Mouse (Mus musculus) right cerebral cortex, postnatal 36 days (tissue): ENCODE measurements around the gene Tiprl.

ENCODE experiments used
- DNase-seq, 2 experiments: peaks; one replicate each; pipeline ENCODE4 v3.0.0; 2022; ENCODE audit warnings: low spot score in 2 of 2, mixed read lengths in 1 of 2

The Tiprl gene

GRCm38 (mm10) chr1:165201445-165202012 is 35.3 kb downstream of the Tiprl start:
- no peak for DNase-seq

GRCm38 (mm10) chr1:165200748-165201147 is 36.0 kb downstream of the Tiprl start:
- DNase-seq: no peak

DNA sequence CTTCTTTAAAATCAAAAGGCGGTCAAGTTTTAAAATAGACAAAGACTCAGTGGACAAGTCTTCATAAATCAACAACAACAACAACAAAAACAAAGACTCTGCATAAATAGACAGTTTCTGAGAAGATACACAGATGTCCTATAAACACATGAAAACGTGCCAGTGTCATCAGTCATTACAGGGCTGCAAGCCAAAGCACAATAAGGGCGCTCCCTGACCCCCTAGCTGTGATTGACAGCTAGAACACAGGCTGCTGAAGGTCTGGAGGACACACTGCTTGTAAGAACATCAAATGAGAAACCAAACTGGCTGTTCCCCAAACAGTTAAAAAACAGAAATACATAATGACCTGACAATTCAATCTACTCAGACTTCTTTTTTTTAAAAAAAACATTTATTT is 37.2 kb downstream of the Tiprl start:
- DNase-seq: no peak

- DNase-seq: no peak
Measured at GRCm38 (mm10) chr1:165198951-165199350, 37.8 kb downstream of the Tiprl start.

- DNase-seq: no peak
Measured at GRCm38 (mm10) chr1:165197875-165198274, 38.9 kb downstream of the Tiprl start.

- no peak for DNase-seq
Measured at GRCm38 (mm10) chr1:165195396-165195960, 41.3 kb downstream of the Tiprl start.

DNA sequence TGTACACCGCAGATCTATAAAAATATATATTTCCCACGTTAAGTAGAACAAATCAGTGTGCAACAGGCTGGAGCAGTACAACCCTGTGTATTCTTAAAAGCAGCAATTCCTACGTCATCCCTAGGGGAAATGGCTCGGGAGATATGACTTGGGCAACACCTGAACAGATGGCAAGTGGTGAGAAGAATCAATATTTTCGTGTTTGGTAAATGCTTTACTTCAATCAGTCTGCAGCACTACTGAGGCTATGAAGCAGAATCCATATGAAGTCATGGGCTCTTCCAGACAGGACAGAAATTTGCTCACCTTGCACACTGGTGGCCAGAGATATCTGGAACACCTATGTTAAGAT is 42.2 kb downstream of the Tiprl start:
- no peak for DNase-seq

- peak; percentile 52 for DNase-seq
Measured at GRCm38 (mm10) chr1:165193880-165194661, 42.7 kb downstream of the Tiprl start, which contains the start of gene Sft2d2. Gene Sft2d2 (minus strand): TSS chr1:165194438.

DNA sequence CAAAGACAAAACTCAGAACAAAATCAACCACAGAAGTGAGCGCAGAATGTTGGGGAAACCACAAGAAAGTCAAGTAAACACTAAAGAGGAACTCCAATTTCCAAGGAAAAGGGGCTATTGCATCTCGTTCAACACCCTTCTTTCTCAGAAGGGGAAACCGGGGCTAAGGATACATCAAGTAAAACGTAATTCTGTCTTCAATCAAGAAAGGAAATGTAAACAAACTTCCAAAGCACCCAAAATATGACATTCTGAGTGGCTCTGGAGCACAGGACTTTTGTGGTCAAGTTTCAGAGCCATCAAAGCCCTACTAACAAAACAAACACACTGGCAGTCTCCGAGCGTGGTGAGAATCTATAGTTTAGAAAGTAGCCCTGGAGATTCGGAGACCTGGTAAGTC is 43.4 kb downstream of the Tiprl start:
- no peak for DNase-seq

DNA sequence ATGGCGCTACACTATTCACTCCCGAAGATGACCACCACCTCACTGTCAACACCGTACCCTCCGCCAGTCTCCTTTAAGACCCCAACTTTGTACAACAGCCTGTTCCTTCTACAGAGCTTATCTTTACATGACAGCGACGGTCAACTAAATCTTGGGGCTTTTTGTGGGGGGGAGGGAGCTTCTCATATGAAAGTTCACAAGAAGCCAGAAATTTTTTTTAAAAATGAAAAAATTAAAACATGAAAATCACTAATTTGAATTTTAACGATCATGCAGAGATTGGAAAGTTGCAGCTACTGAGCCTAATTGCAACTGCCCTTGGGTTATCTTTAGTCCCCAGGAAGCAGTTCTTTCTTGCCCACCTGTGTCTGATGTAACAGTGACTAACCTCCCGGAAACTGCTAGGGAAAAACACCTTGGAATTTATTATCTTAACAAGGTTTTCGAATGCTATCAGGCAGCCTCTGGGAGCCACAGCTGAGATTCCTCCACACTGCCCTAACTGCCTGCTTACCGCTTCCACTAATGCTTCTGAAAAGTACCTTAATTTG is 44.0 kb downstream of the Tiprl start:
- no peak for DNase-seq

DNA sequence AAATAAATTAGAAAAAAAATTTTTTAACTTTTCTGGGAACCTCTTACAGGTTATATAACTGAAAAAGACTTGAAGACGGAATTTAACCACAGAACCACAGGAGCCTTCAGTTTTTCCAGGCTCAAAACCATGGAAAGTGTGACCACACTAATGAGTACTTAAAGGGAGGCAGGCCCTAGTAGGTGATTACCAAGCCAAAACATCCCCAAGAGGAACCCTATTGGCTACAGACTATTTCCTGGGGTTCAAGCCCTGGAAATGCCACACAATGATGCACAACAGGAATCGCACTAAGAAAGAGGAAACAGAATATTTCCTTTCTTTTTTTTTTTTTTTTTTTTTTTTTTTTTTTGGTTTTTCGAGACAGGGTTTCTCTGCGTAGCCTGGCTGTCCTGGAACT is 44.7 kb downstream of the Tiprl start:
- DNase-seq: no peak

DNA sequence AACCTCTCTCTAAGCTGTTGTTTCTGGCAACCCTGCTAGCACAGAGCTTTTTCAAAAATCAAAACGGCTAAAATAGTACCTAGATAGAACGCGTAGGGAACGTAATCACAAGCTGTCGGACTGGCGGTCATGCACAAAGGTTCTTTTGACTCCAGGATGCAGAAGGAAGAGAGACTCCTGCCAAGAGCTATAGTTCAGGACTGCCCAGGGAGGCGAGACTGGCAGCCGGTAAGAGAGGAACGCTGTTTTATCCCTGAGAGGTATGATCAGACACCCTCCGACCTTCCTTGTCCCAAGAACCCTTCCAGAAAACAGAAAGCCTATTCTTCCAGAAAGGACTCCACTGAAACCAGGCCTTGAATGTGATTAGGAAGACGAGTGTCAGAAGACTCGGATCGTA is 45.2 kb downstream of the Tiprl start:
- no peak for DNase-seq

- DNase-seq: no peak
Measured at GRCm38 (mm10) chr1:165190571-165191273, 46.1 kb downstream of the Tiprl start.

GRCm38 (mm10) chr1:165190068-165190467 is 46.7 kb downstream of the Tiprl start:
- DNase-seq: no peak

- DNase-seq: no peak
Measured at GRCm38 (mm10) chr1:165188806-165189580, 47.8 kb downstream of the Tiprl start.

- no peak for DNase-seq
Measured at GRCm38 (mm10) chr1:165187357-165187756, 49.4 kb downstream of the Tiprl start.

DNA sequence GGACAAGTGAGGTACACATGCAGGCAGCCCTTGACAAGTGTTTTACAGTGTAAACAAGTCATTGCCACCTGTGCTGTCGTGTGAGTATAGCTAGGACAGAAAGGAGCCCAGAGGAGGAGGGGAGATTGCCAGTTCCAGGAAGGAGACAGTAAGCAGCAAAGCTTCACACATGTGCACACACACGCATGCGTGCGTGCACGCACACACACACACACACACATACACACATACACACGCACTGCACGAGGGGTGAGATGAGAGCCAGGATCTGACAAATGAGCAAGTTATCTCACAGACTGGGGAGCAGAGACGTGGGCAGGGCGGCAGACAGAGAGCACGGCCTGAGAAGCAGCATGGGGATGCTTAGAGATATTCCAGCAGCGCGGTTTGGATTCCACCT is 50.3 kb downstream of the Tiprl start:
- DNase-seq: no peak

GRCm38 (mm10) chr1:165185116-165185515 is 51.7 kb downstream of the Tiprl start:
- DNase-seq: no peak

DNA sequence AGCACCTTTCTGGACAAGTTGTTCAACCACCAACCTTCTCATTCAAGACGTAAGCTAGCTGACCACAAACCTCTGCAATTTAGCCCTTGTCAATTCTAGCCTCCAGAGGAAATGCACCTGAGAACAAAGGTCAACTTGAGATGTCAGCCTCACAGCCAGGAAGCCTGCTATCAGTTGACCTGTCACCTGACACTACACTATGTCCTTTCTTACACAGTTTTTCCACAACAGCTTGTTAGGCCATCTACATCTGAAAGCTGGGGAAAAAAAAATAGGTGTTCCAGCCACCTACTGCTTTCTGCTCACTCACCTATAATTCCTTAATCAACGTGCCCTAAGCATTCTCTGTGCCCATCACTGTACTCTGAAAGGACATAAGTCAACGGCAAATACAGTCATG is 52.6 kb downstream of the Tiprl start:
- DNase-seq: no peak

DNA sequence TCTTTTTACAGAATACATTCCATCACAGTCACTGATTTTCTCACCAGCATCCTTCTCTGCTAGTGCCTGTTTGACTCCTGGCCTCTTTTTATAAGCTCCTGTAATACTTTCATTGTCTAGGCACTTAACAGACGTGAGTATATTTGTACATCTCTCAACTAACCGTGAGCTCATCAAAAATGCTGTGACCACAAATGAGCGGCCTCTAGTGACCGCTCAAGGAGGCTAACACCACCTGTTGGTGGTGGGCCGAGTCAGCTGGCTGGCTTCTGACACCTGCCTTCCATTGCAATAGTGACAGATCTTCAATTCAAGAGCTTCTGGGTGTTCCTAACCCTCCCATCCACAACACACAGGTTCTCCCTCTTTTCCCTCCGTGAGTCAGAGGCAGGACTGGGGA is 53.4 kb downstream of the Tiprl start:
- DNase-seq: no peak

GRCm38 (mm10) chr1:165179321-165179720 is 57.5 kb downstream of the Tiprl start:
- no peak for DNase-seq

- no peak for DNase-seq
Measured at GRCm38 (mm10) chr1:165178075-165178474, 58.7 kb downstream of the Tiprl start.
